Mouse (Mus musculus) G1E (cell line): ENCODE measurements around the gene Lgals7.

ENCODE experiments used
- CTCF ChIP-seq: IDR thresholded peaks from 2 replicates; pipeline ENCODE4 v1.5.1; 2012; ENCODE audit warnings: low read depth, low read length, inconsistent platforms, mixed read lengths
- GATA1 ChIP-seq: IDR thresholded peaks from 2 replicates; pipeline ENCODE4 v1.6.1; 2012; ENCODE audit warnings: borderline replicate concordance, low read length, inconsistent platforms, mixed read lengths
- POLR2AphosphoS5 ChIP-seq: IDR thresholded peaks from 2 replicates; pipeline ENCODE4 v1.6.1; 2012; ENCODE audit warnings: low read depth, low read length, inconsistent platforms; ENCODE audit not compliant: insufficient replicate concordance
- TAL1 ChIP-seq: conservative IDR thresholded peaks from 2 replicates; pipeline ENCODE4 v1.6.1; 2012; ENCODE audit warnings: low read depth, low read length, inconsistent platforms, mixed read lengths

GRCm38 (mm10) chr7:28818436-28818835, 45.2 kb upstream of the Lgals7 start:
- TF ChIP-seq CTCF (no peak), GATA1 (no peak), TAL1 (no peak), POLR2AphosphoS5 (no peak)
